Mouse (Mus musculus) CH12.LX (cell line): Measurements from ENCODE around the gene Ylpm1.

Experiments used
- CTCF ChIP-seq, 2 experiments: IDR thresholded peaks in 1 of 2; conservative IDR thresholded peaks in 1 of 2; 2 replicates each; pipeline ENCODE4 v1.5.1; 2011 to 2012; ENCODE audit warnings: low read depth in 2 of 2, low read length in 2 of 2, improper control_type of control experiment in 1 of 2, inconsistent platforms in 1 of 2, mild to moderate bottlenecking in 1 of 2, moderate library complexity in 1 of 2
- POLR2A ChIP-seq: IDR thresholded peaks from 2 replicates; pipeline ENCODE4 v1.6.1; 2011; ENCODE audit warnings: low read depth, mild to moderate bottlenecking, improper control_type of control experiment, low read length
- RAD21 ChIP-seq: IDR thresholded peaks from 2 replicates; pipeline ENCODE4 v1.6.1; 2011; ENCODE audit warnings: low read depth, mild to moderate bottlenecking, low read length, improper control_type of control experiment, moderate library complexity
- RCOR1 ChIP-seq: conservative IDR thresholded peaks from 2 replicates; pipeline ENCODE4 v1.6.1; 2012; ENCODE audit warnings: low read depth, mild to moderate bottlenecking, inconsistent platforms, low read length, improper control_type of control experiment
- SMC3 ChIP-seq: IDR thresholded peaks from 2 replicates; pipeline ENCODE4 v1.6.1; 2011; ENCODE audit warnings: low read depth, low read length, improper control_type of control experiment

DNA sequence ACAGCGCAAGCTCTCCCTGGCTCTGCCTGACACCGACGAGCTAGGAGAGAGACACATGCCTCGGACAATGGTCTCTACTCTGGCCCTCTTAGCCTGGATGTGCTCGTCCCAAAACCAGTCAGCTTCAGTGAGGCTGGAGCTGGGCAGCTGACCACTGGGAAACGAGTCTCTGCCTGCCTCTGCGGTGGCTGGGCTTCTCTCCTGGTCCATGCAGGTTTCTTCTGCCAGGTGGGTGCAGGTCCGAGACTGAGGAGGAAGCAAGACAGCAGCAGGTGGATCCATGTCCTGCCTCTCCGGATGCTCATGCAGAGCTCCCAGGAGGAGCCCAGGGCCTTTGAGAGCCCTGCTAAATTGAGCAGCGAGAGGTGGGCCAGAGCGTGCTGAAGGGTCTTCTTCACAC, 99.0 kb downstream of the Ylpm1 start:
- TF ChIP-seq CTCF (conservative IDR thresholded peaks at IDR 0.05 in 1 of 2, IDR thresholded peaks at IDR 0.05 in 1 of 2; ENCODE audit: low read depth in 2 of 2, low read length in 2 of 2), result no peak
- TF ChIP-seq RAD21, result no peak
- TF ChIP-seq RCOR1, result no peak
- no peak for TF ChIP-seq SMC3
- TF ChIP-seq POLR2A, result no peak
